Mouse (Mus musculus) embryonic fibroblast, embryonic 13.5 days (primary cell): ENCODE results near the gene Prkag2. TPM values are rescaled to one million over a fixed set of nuclear protein-coding genes. Genes with fewer than 3 reads are reported as not detected.
A peak's percentile ranks its signal among the peaks of the same experiment; 100 is the strongest.

ENCODE experiments used
- H3K27ac ChIP-seq: 2 replicates; pipeline ENCODE4 v1.5.1; 2012; ENCODE audit warnings: low read length, control low read depth, inconsistent platforms; ENCODE audit not compliant: insufficient read depth
- H3K4me1 ChIP-seq: 2 replicates; pipeline ENCODE4 v1.6.1; 2011; ENCODE audit warnings: low read length; ENCODE audit not compliant: control insufficient read depth, insufficient read depth
- H3K4me3 ChIP-seq: 2 replicates; pipeline ENCODE4 v1.5.1; 2011; ENCODE audit warnings: mild to moderate bottlenecking, control low read depth, low read length; ENCODE audit not compliant: insufficient read depth
- CTCF ChIP-seq: IDR thresholded peaks from 2 replicates; pipeline ENCODE4 v1.5.1; 2011; ENCODE audit warnings: mild to moderate bottlenecking, control low read depth, low read length, moderate library complexity, borderline replicate concordance; ENCODE audit not compliant: insufficient read depth
- POLR2A ChIP-seq: IDR thresholded peaks from 2 replicates; pipeline ENCODE4 v1.6.1; 2011; ENCODE audit warnings: low read depth, mild to moderate bottlenecking, control low read depth, low read length, moderate library complexity
- polyA plus RNA-seq: library from polyadenylated mRNA; stranded (reverse); fragments of >200 nt; gene quantifications from 2 replicates; pipeline ENCODE4 v1.2.4, GENCODE M21; 2011; ENCODE audit warnings: low read depth; ENCODE audit not compliant: missing spikeins, insufficient read length

The Prkag2 gene
- polyA plus RNA-seq, 1 experiment: 39.6 TPM

DNA sequence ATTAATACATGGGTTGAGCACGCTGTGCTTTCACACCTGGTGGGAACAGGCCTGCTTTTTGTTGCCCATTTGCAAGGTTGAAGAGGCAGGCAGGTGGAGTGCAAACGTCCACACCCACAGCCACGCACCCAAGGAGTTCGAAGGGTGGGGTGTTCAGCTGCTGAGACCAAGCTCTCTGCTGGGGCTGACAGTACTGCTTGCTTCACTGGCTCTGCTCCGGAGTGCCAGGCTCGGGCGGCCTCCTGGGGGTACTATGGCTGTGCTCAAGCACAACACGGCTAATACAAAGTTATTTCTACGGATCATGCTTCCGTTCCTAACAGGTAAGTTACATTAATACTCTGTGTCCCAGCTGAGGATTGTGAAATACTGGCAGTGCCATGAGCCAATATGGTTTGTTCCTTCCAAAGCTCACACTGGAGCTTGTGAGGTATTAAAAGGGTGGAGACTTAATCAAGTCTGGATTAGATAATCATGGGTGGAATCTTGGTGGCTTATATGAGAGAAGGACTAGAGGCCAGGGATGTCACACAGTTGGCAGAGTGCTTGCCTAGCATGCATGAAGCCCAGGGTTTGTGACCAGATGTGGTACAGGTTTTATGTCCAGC is 168.8 kb downstream of the Prkag2 start:
- H3K27ac ChIP-seq: no peak overlapping the region
- no peak overlapping the region for H3K4me3 ChIP-seq
- H3K4me1 ChIP-seq: no peaks in the 10 kb centered on the region
- TF ChIP-seq CTCF: no peak
- no peak for TF ChIP-seq POLR2A

DNA sequence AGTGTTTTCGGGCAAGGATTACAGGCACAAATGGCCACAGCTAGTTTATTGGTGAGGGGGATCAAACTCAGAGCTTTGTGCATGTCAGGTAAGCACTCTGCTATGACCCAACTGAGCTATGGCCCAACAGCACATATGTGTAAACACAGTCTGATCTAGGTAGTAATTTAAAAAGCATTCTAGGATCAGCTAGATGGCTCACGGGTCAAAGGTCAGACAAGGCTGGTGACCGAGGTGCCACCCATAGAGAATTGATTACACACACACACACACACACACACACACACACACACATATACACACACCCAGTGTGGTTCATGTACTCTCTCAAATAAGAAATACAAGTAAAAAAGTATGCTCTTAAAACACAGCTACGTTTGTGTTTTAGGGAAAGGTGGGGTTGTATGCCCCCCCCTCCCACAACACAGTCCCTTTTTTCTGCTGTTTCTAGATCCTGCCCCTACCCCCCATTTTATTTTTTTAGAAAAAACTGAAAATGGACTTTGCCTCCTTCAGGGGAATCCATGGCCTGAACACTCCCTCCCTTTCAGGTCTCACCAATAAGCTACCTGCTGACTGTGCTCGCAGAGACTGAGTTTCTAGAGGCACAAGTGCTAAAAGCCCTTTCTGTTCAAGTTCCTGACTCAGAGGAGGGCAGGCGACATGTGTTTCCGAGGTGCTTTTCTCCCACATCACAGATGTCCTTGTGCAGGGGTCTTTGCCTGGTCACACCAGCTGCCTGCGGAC is 169.4 kb downstream of the Prkag2 start:
- Histone ChIP-seq H3K4me3 (no peak overlapping the region), H3K27ac (no peak overlapping the region), H3K4me1 (no peaks in the 10 kb centered on the region)
- TF ChIP-seq POLR2A: no peak
- no peak for TF ChIP-seq CTCF

DNA sequence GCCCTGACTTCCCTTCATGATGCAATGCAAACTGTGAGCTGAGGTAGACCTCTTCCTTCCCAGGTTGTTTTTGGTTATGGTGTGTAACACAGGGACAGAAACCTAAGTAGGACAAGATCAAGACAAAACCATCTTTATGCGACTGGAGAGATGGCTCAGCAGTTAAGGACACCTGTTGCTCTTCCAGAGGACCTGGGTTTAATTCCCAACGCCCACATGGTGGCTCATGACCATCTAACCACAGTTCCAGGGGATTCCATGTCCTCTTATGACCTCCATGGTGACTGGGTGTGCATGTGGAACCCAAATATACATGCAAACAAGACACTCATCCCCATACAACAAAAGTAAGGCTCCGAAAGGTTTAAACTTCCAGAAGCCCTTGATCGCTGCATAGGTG is 171.6 kb downstream of the Prkag2 start:
- Histone ChIP-seq H3K27ac (no peak overlapping the region), H3K4me1 (no peaks in the 10 kb centered on the region), H3K4me3 (no peak overlapping the region)
- no peak for TF ChIP-seq POLR2A
- no peak for TF ChIP-seq CTCF

DNA sequence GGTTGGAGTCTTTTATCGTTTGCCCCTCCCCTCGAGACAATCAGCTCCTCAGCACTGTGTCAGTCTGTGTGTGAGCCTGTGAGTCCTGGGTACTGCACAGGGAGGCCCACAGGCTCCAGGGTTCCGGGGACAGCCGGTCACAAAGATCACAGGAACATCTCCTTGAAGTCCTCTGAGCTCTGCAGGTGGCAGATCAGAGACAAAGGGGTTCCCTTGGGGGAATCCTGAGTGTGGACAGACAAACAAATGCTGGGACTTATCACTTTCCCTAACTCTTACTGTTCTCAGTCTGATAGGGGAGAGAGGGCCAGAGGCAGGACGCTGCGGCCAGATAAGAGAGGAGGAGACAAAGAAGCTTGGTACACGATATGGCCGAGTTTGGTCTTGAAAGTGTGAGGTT is 172.7 kb downstream of the Prkag2 start:
- Histone ChIP-seq H3K27ac (no peak overlapping the region), H3K4me3 (no peak overlapping the region), H3K4me1 (no peaks in the 10 kb centered on the region)
- TF ChIP-seq CTCF (no peak), POLR2A (no peak)

DNA sequence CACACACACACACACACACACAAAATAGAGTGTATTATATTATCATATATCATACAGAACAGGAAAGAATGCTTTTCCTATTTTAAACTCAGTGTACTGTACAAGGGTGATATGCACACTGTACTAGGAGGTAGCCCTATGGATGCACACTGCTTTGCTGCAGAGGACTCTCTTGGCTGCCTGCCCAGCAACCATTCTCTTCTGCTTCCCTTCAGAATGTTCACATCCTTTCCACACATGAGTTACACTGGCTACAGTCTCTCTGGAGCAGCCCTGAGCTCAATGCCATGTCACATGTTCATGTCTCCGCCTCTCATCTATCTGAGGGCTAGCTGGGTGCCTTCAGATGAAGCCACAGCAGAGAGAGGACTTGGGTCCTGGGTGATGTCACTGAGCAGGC is 181.3 kb downstream of the Prkag2 start:
- Histone ChIP-seq H3K4me1 (no peaks in the 10 kb centered on the region), H3K27ac (no peak overlapping the region), H3K4me3 (no peak overlapping the region)
- TF ChIP-seq POLR2A (no peak), CTCF (no peak)

DNA sequence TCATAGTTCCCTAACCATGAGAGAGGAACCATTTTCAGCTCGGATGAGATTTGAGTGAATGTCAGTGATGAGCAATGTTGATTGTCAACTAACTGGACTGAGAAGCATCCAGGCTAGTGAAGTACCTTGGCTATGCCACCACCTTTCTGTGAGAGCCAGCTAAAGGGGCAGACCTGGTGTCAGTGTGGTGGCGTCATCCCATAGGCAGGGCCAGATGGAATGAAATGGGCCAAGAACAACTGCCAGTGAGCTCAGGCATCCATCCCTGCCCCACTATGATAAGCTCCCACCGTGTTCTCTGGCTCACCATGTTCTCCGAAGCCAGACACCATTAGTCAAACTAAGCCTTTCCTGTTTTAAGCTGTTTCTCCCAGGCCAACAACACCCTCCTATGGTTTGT is 183.9 kb downstream of the Prkag2 start:
- Histone ChIP-seq H3K4me1 (no peaks in the 10 kb centered on the region), H3K27ac (no peak overlapping the region), H3K4me3 (no peak overlapping the region)
- TF ChIP-seq POLR2A: no peak
- TF ChIP-seq CTCF: no peak

DNA sequence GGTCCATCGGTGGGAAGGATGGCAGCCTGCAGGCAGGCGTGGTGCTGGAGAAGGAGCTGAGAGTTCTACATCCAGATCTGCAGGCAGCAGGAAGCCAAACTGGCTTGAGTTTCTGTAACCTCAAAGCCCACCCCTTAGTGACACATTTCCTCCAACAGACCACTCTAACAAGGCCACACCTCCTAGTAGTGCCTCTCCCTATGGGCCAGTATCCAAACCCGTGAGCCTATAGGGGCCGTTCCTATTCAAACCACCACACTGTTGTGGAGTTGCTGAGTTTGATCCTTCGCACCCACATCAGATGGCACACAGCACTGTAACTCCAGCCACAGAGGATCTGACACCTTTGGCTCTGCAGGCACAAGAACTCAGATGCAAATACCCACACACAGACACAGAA is 185.3 kb downstream of the Prkag2 start:
- Histone ChIP-seq H3K4me3 (no peak overlapping the region), H3K4me1 (no peaks in the 10 kb centered on the region), H3K27ac (no peak overlapping the region)
- TF ChIP-seq POLR2A (no peak), CTCF (no peak)

DNA sequence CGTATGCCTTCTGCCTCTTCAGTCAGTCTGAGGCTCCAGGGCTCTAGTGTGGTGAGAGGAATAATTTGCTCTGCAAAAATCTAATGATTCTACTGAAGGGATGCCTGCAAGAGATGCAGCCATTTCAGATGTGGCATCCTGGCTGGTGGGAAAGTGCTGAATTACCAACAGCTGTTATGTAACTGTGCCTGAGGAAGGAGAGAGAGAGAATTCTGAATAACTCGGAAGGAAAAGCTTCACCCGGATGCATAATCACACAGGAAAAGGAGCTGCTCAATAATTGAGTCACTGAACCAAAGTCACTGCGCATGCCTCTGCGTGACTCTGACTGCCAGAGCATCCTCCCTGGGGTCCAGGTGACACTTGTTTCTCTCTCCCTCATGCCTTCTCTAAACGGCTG is 186.8 kb downstream of the Prkag2 start:
- no peak overlapping the region for H3K4me3 ChIP-seq
- no peak overlapping the region for H3K27ac ChIP-seq
- no peak for TF ChIP-seq POLR2A
- no peak for TF ChIP-seq CTCF
- no peaks in the 10 kb centered on the region for H3K4me1 ChIP-seq

DNA sequence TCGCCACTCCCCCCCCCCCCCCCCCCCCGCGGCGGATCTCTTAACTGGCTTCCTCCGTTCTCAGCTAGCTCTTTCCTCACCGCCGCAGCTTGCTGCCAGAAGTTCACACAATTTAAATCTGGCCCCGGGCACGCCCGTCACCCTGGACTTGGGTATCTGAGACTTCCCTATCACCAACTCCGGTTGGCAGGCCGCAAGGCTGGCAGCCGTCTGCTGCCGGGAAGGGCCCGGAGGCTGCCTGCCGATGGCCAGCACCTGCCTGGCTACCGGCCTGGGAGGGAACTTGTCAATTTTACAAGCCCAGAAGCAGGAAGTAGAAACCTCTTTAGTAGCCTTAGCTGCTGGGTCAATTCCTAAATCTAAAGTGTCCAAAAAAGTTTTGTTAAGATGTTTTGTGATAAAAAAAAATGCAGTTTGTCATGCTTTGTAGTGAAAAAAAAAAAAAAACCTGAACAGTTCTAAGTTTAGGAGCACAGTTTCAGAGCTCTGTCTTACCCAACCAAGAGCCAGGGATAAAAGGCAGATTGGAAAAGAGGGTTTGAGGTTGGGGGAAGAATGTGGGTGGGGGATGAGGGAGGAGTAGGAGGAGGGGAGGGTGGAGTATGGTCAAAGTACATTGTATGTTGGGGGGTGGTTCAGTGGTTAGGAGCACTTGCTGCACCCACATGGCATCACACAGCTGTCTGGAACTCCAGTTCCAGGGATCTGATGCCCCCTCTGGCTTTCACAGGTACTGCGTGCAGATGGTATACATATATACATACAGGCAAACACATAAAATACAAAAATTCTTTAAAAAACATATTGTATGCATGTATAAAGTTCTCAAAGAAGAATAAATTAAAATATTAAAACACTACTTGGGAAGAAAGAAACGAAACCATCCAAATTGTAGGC is 191.4 kb downstream of the Prkag2 start:
- Histone ChIP-seq H3K4me3 (peak overlapping the region; percentile 55), H3K27ac (peak overlapping the region; percentile 60), H3K4me1 (peaks cover 5% of the 10 kb centered on the region; the same call in 1 of the 2 replicates)
- TF ChIP-seq POLR2A (peak; percentile 12; the same call in 1 of the 2 replicates), CTCF (0 out of 2 replicates have a peak, but pooled peaks have one; percentile 17)
